Mouse (Mus musculus) hindbrain, embryonic 14.5 days (tissue): ENCODE results near the gene Plekhg4. TPM values are rescaled to one million over a fixed set of nuclear protein-coding genes. Genes with fewer than 3 reads are reported as not detected.
A peak's percentile ranks its signal among the peaks of the same experiment; 100 is the strongest.

Experiments
- ATAC-seq: fragments of 200-750 bp; cut with Nextera tagmentation; 2 replicates; pipeline ENCODE4 v1.8.0; 2017; ENCODE audit warnings: moderate number of reproducible peaks, mild to moderate bottlenecking, moderate TSS enrichment, moderate library complexity; ENCODE audit not compliant: low FRiP score
- DNase-seq: peaks from one replicate; pipeline ENCODE4 v3.0.0-alpha.2; 2015; ENCODE audit warnings: low spot score
- H3K27ac ChIP-seq: fragments of 300-500 bp; sonication (generic); 2 replicates; pipeline ENCODE4 v1.5.1; 2014; ENCODE audit warnings: mild to moderate bottlenecking, moderate library complexity
- H3K27me3 ChIP-seq: fragments of 300-500 bp; sonication (generic); 2 replicates; pipeline ENCODE4 v1.6.1; 2014; ENCODE audit warnings: mild to moderate bottlenecking, low read length, mixed read lengths; ENCODE audit not compliant: control insufficient read depth, insufficient read depth
- H3K36me3 ChIP-seq: fragments of 300-500 bp; sonication (generic); replicated peaks from 2 replicates; pipeline ENCODE4 v1.6.1; 2014; ENCODE audit not compliant: control insufficient read depth, insufficient read depth
- H3K4me1 ChIP-seq: fragments of 300-500 bp; sonication (generic); replicated peaks from 2 replicates; pipeline ENCODE4 v1.6.1; 2014; ENCODE audit warnings: antibody characterized with exemption, low read length, mixed read lengths; ENCODE audit not compliant: control insufficient read depth, insufficient read depth
- H3K4me2 ChIP-seq: fragments of 300-500 bp; sonication (generic); replicated peaks from 2 replicates; pipeline ENCODE4 v1.6.1; 2014; ENCODE audit warnings: mild to moderate bottlenecking, moderate library complexity
- H3K4me3 ChIP-seq: fragments of 300-500 bp; sonication (generic); replicated peaks from 2 replicates; pipeline ENCODE4 v1.5.1; 2014; ENCODE audit warnings: mild to moderate bottlenecking, low read length
- H3K9ac ChIP-seq: fragments of 300-500 bp; sonication (generic); 2 replicates; pipeline ENCODE4 v1.6.1; 2014
- H3K9me3 ChIP-seq: fragments of 300-500 bp; sonication (generic); 2 replicates; pipeline ENCODE4 v1.6.1; 2016; ENCODE audit warnings: low read length; ENCODE audit not compliant: control insufficient read depth
- WGBS: fragments of 180-500 bp; shearing (Covaris S2); extraction: QIAGEN DNeasy Blood & Tissue Kit; methylation state at CpG from one replicate; pipeline ENCODE4 v1.1.7; 2014; 5-methylcytosine and 5-hydroxymethylcytosine counted together
- polyA plus RNA-seq: library from polyadenylated mRNA; unstranded; fragments of >200 nt; fragmentation: Nextera tagmentation; extraction: Ambion mirVana; gene quantifications from 2 replicates; pipeline ENCODE4 v1.2.1, GENCODE M21; 2014

The Plekhg4 gene
- polyA plus RNA-seq, 1 experiment from 2014 or later: 1.8 TPM

- H3K9ac ChIP-seq: no peak overlapping the region
- H3K36me3 ChIP-seq: no peaks in the 10 kb centered on the region
- H3K9me3 ChIP-seq: no peaks in the 10 kb centered on the region
- H3K4me2 ChIP-seq: no peak overlapping the region
- H3K27me3 ChIP-seq: no peaks in the 10 kb centered on the region
- no peak for ATAC-seq
- no peak overlapping the region for H3K4me3 ChIP-seq
- no peak overlapping the region for H3K27ac ChIP-seq
- H3K4me1 ChIP-seq: no peaks in the 10 kb centered on the region
- no peak for DNase-seq
- 76% methylated on average over 1 of the region's 1 CpGs for WGBS
These were observed 14.1 kb downstream of the Plekhg4 start for GRCm38 (mm10) chr8:105387151-105387550.

- Histone ChIP-seq H3K36me3 (no peaks in the 10 kb centered on the region), H3K9me3 (no peaks in the 10 kb centered on the region), H3K4me3 (no peak overlapping the region), H3K4me1 (no peaks in the 10 kb centered on the region), H3K27me3 (no peaks in the 10 kb centered on the region), H3K27ac (no peak overlapping the region), H3K4me2 (no peak overlapping the region), H3K9ac (no peak overlapping the region)
- 73% methylated on average over 6 of the region's 6 CpGs for WGBS
- no peak for DNase-seq
- no peak for ATAC-seq
These were observed 16.0 kb downstream of the Plekhg4 start for GRCm38 (mm10) chr8:105389096-105389495.

GRCm38 (mm10) chr8:105393089-105393787, 20.2 kb downstream of the Plekhg4 start:
- no peak overlapping the region for H3K4me3 ChIP-seq

GRCm38 (mm10) chr8:105393915-105394314, 20.8 kb downstream of the Plekhg4 start:
- no peak for ATAC-seq
- no peaks in the 10 kb centered on the region for H3K4me1 ChIP-seq
- no peak for DNase-seq
- H3K4me3 ChIP-seq: no peak overlapping the region
- no peaks in the 10 kb centered on the region for H3K27me3 ChIP-seq
- H3K9ac ChIP-seq: no peak overlapping the region
- no peak overlapping the region for H3K4me2 ChIP-seq
- no peaks in the 10 kb centered on the region for H3K36me3 ChIP-seq
- 63% methylated on average over 7 of the region's 7 CpGs for WGBS
- no peak overlapping the region for H3K27ac ChIP-seq
- no peaks in the 10 kb centered on the region for H3K9me3 ChIP-seq

More at GRCm38 (mm10) chr8:105393089-105393787, 20.2 kb downstream of the Plekhg4 start:
- H3K9ac ChIP-seq: no peak overlapping the region
- H3K9me3 ChIP-seq: no peaks in the 10 kb centered on the region
- no peaks in the 10 kb centered on the region for H3K36me3 ChIP-seq
- no peak for DNase-seq
- no peak overlapping the region for H3K27ac ChIP-seq
- H3K27me3 ChIP-seq: no peaks in the 10 kb centered on the region
- ATAC-seq: no peak
- H3K4me1 ChIP-seq: no peaks in the 10 kb centered on the region
- H3K4me2 ChIP-seq: no peak overlapping the region
- WGBS: 93% methylated on average over 12 of the region's 12 CpGs

GRCm38 (mm10) chr8:105397747-105398146, 24.7 kb downstream of the Plekhg4 start:
- 35% methylated on average over 3 of the region's 3 CpGs for WGBS
- ATAC-seq: no peak
- Histone ChIP-seq H3K27ac (no peak overlapping the region), H3K36me3 (no peaks in the 10 kb centered on the region), H3K4me1 (no peaks in the 10 kb centered on the region), H3K9me3 (no peaks in the 10 kb centered on the region), H3K27me3 (no peaks in the 10 kb centered on the region), H3K9ac (no peak overlapping the region), H3K4me3 (no peak overlapping the region), H3K4me2 (no peak overlapping the region)
- DNase-seq: peak; percentile 66

GRCm38 (mm10) chr8:105400016-105400415, 26.9 kb downstream of the Plekhg4 start:
- Histone ChIP-seq H3K4me3 (no peak overlapping the region), H3K36me3 (no peaks in the 10 kb centered on the region), H3K9ac (no peak overlapping the region), H3K27ac (no peak overlapping the region), H3K4me1 (no peaks in the 10 kb centered on the region), H3K4me2 (no peak overlapping the region), H3K27me3 (no peaks in the 10 kb centered on the region), H3K9me3 (no peaks in the 10 kb centered on the region)
- ATAC-seq (no peak), DNase-seq (no peak)
- 88% methylated on average over 5 of the region's 5 CpGs for WGBS

- no peak overlapping the region for H3K4me3 ChIP-seq
- no peak for DNase-seq
- H3K4me2 ChIP-seq: no peak overlapping the region
- H3K4me1 ChIP-seq: no peaks in the 10 kb centered on the region
- ATAC-seq: no peak
- no peaks in the 10 kb centered on the region for H3K36me3 ChIP-seq
- 87% methylated on average over 8 of the region's 8 CpGs for WGBS
- H3K27ac ChIP-seq: no peak overlapping the region
- no peaks in the 10 kb centered on the region for H3K27me3 ChIP-seq
- no peaks in the 10 kb centered on the region for H3K9me3 ChIP-seq
- H3K9ac ChIP-seq: no peak overlapping the region
These were observed 30.4 kb downstream of the Plekhg4 start for GRCm38 (mm10) chr8:105403467-105403866.

GRCm38 (mm10) chr8:105404496-105404895, 31.4 kb downstream of the Plekhg4 start:
- Histone ChIP-seq H3K9ac (no peak overlapping the region), H3K36me3 (no peaks in the 10 kb centered on the region), H3K4me2 (no peak overlapping the region), H3K9me3 (no peaks in the 10 kb centered on the region), H3K4me1 (no peaks in the 10 kb centered on the region), H3K4me3 (no peak overlapping the region), H3K27me3 (no peaks in the 10 kb centered on the region), H3K27ac (no peak overlapping the region)
- 48% methylated on average over 1 of the region's 1 CpGs for WGBS
- no peak for ATAC-seq
- no peak for DNase-seq

- no peak for DNase-seq
- WGBS: 77% methylated on average over 10 of the region's 10 CpGs
- no peak overlapping the region for H3K27ac ChIP-seq
- no peaks in the 10 kb centered on the region for H3K27me3 ChIP-seq
- H3K9me3 ChIP-seq: no peaks in the 10 kb centered on the region
- no peaks in the 10 kb centered on the region for H3K36me3 ChIP-seq
- H3K4me2 ChIP-seq: no peak overlapping the region
- H3K4me3 ChIP-seq: no peak overlapping the region
- ATAC-seq: no peak
- no peak overlapping the region for H3K9ac ChIP-seq
- no peaks in the 10 kb centered on the region for H3K4me1 ChIP-seq
These were observed 33.3 kb downstream of the Plekhg4 start for GRCm38 (mm10) chr8:105406416-105406815.

- H3K4me2 ChIP-seq: no peak overlapping the region
- WGBS: 71% methylated on average over 7 of the region's 7 CpGs
- H3K9ac ChIP-seq: no peak overlapping the region
- 0 out of 2 replicates have a peak, but pooled peaks cover 3% of the 10 kb centered on the region for H3K27me3 ChIP-seq
- H3K27ac ChIP-seq: no peak overlapping the region
- H3K4me1 ChIP-seq: peaks cover 2% of the 10 kb centered on the region; the same call in 1 of the 2 replicates
- H3K9me3 ChIP-seq: no peaks in the 10 kb centered on the region
- DNase-seq: no peak
- H3K36me3 ChIP-seq: no peaks in the 10 kb centered on the region
- ATAC-seq: no peak
- H3K4me3 ChIP-seq: no peak overlapping the region
These were observed 35.3 kb downstream of the Plekhg4 start for GRCm38 (mm10) chr8:105408331-105408730.
